Comparison of ENCODE assay signal across 20 mouse cellular contexts in genomic region chr1:170482236-170482905, GRCm38 (mm10).
A peak's percentile ranks its signal among the peaks of the same experiment; 100 is the strongest.
DNase-seq lines count a peak whose midpoint lies in the region; ATAC-seq and TF ChIP-seq lines count a peak whose summit lies in the region.
"Had no signal": no experiment of that assay in that cellular context is flagged by ENCODE, and none has a peak within 500 bp of the region (broad histone marks: within the 10 kb centered on the region; RNA-seq: fewer than 3 reads in every experiment).

No protein-coding gene starts in this region.

- no peaks in the 10 kb centered on the region for H3K9me3 ChIP-seq in heart, embryonic 10.5 days
- H3K9me3 ChIP-seq in kidney, embryonic 14.5 days (ENCODE audit: control insufficient read depth, low read length), result no peaks in the 10 kb centered on the region
- no peaks in the 10 kb centered on the region for H3K9me3 ChIP-seq in midbrain, embryonic 11.5 days (ENCODE audit: control insufficient read depth, low read length)
- no peaks in the 10 kb centered on the region for H3K9me3 ChIP-seq in midbrain, embryonic 10.5 days (replicated peaks)
- no peaks in the 10 kb centered on the region for H3K9me3 ChIP-seq in stomach, postnatal 0 days (ENCODE audit: control insufficient read depth, low read length)
- H3K9me3 ChIP-seq: embryonic facial prominence, embryonic 10.5 days; forebrain, embryonic 13.5 days; hindbrain, embryonic 13.5 days had no signal

- H3K9ac ChIP-seq in kidney, embryonic 14.5 days (ENCODE audit: low read depth, low read length), result no peak overlapping the region
- H3K9ac ChIP-seq in midbrain, embryonic 11.5 days (ENCODE audit: low read length), result no peak overlapping the region
- no peak overlapping the region for H3K9ac ChIP-seq in stomach, postnatal 0 days (ENCODE audit: low read length)
- H3K9ac ChIP-seq: forebrain, embryonic 13.5 days; forebrain, postnatal 0 days; hindbrain, embryonic 13.5 days had no signal

- TF ChIP-seq CTCF in stomach, postnatal 0 days (IDR thresholded peaks at IDR 0.05; ENCODE audit: low read depth), result no peak

- no peak for DNase-seq in heart, embryonic 10.5 days (ENCODE audit: low spot score)
- DNase-seq in heart, postnatal 4 days, result no peak
- DNase-seq in kidney, adult 8-10 months, result peak; percentile 32 to 40
- peak; percentile 19 for DNase-seq in midbrain, embryonic 11.5 days (ENCODE audit: low spot score, missing footprints)
- DNase-seq in midbrain, embryonic 10.5 days (ENCODE audit: low spot score), result no peak
- no peak for DNase-seq in stomach, postnatal 0 days (ENCODE audit: low spot score)
- DNase-seq in B cell, adult 2 months, result no peak
- DNase-seq: adrenal gland, postnatal 14 days; cerebellum, adult 18-20 months; cerebellum, adult 9-11 months; forebrain, postnatal 0 days; gastrocnemius, adult 2 months; gastrocnemius, postnatal 36 days; heart, adult 11 months; heart, postnatal 10 days had no signal

- no peaks in the 10 kb centered on the region for H3K36me3 ChIP-seq in heart, embryonic 10.5 days
- no peaks in the 10 kb centered on the region for H3K36me3 ChIP-seq in kidney, embryonic 14.5 days (ENCODE audit: control insufficient read depth, insufficient read depth, low read length)
- H3K36me3 ChIP-seq in midbrain, embryonic 11.5 days (ENCODE audit: control insufficient read depth, insufficient read depth, low read length), result no peaks in the 10 kb centered on the region
- H3K36me3 ChIP-seq in midbrain, embryonic 10.5 days, result no peaks in the 10 kb centered on the region
- H3K36me3 ChIP-seq in stomach, postnatal 0 days (ENCODE audit: control insufficient read depth, insufficient read depth, low read length), result no peaks in the 10 kb centered on the region
- H3K36me3 ChIP-seq: embryonic facial prominence, embryonic 10.5 days; hindbrain, embryonic 13.5 days had no signal

- 78% methylated on average over 7 of the region's 8 CpGs for WGBS in heart, embryonic 10.5 days
- 71% methylated on average over 7 of the region's 8 CpGs for WGBS in kidney, embryonic 14.5 days
- 86% methylated on average over 7 of the region's 8 CpGs for WGBS in midbrain, embryonic 11.5 days
- 90% methylated on average over 7 of the region's 8 CpGs for WGBS in midbrain, embryonic 10.5 days
- WGBS in stomach, postnatal 0 days, result 63% methylated on average over 7 of the region's 8 CpGs

- no peak overlapping the region for H3K4me3 ChIP-seq in heart, embryonic 10.5 days
- H3K4me3 ChIP-seq in kidney, embryonic 14.5 days (ENCODE audit: low read length), result no peak overlapping the region
- no peak overlapping the region for H3K4me3 ChIP-seq in midbrain, embryonic 11.5 days (ENCODE audit: low read depth, low read length)
- no peak overlapping the region for H3K4me3 ChIP-seq in midbrain, embryonic 10.5 days
- H3K4me3 ChIP-seq in stomach, postnatal 0 days (ENCODE audit: low read depth, low read length), result no peak overlapping the region
- H3K4me3 ChIP-seq: embryonic facial prominence, embryonic 10.5 days; forebrain, embryonic 13.5 days; gastrocnemius, adult 2 months; hindbrain, embryonic 13.5 days had no signal

- peaks cover 83% of the 10 kb centered on the region for H3K4me1 ChIP-seq in heart, embryonic 10.5 days
- peaks cover 32% of the 10 kb centered on the region for H3K4me1 ChIP-seq in kidney, embryonic 14.5 days (ENCODE audit: control insufficient read depth, insufficient read depth, low read length)
- peaks cover 21% of the 10 kb centered on the region for H3K4me1 ChIP-seq in midbrain, embryonic 11.5 days (ENCODE audit: control insufficient read depth, insufficient read depth, low read length)
- peaks cover 58% of the 10 kb centered on the region for H3K4me1 ChIP-seq in midbrain, embryonic 10.5 days
- peaks cover 7% of the 10 kb centered on the region; the same call in 1 of the 2 replicates for H3K4me1 ChIP-seq in stomach, postnatal 0 days (replicated peaks; ENCODE audit: control insufficient read depth, insufficient read depth)

- H3K4me2 ChIP-seq in kidney, embryonic 14.5 days (replicated peaks; ENCODE audit: low read depth, low read length), result no peak overlapping the region
- no peak overlapping the region for H3K4me2 ChIP-seq in midbrain, embryonic 11.5 days
- no peak overlapping the region for H3K4me2 ChIP-seq in stomach, postnatal 0 days (replicated peaks; ENCODE audit: low read depth)
- H3K4me2 ChIP-seq: forebrain, embryonic 13.5 days; hindbrain, embryonic 13.5 days had no signal

- peak overlapping the region; percentile 37 for H3K27ac ChIP-seq in heart, embryonic 10.5 days
- no peak overlapping the region for H3K27ac ChIP-seq in kidney, embryonic 14.5 days (ENCODE audit: low read depth, low read length)
- no peak overlapping the region for H3K27ac ChIP-seq in midbrain, embryonic 11.5 days (ENCODE audit: low read depth, low read length)
- H3K27ac ChIP-seq in midbrain, embryonic 10.5 days (replicated peaks), result no peak overlapping the region
- peak overlapping the region; percentile 35; the same call in 1 of the 2 replicates for H3K27ac ChIP-seq in stomach, postnatal 0 days (replicated peaks)
- H3K27ac ChIP-seq: forebrain, embryonic 13.5 days; gastrocnemius, adult 2 months; hindbrain, embryonic 13.5 days had no signal

- no peaks in the 10 kb centered on the region for H3K27me3 ChIP-seq in heart, embryonic 10.5 days (ENCODE audit: insufficient read depth, poor library complexity, severe bottlenecking)
- no peaks in the 10 kb centered on the region for H3K27me3 ChIP-seq in kidney, embryonic 14.5 days (ENCODE audit: control insufficient read depth, insufficient read depth, low read length)
- no peaks in the 10 kb centered on the region for H3K27me3 ChIP-seq in midbrain, embryonic 11.5 days (ENCODE audit: control insufficient read depth, insufficient read depth, low read length)
- 0 out of 2 replicates have a peak, but pooled peaks cover 5% of the 10 kb centered on the region for H3K27me3 ChIP-seq in midbrain, embryonic 10.5 days (ENCODE audit: low read depth, poor library complexity, severe bottlenecking)
- H3K27me3 ChIP-seq in stomach, postnatal 0 days (ENCODE audit: control insufficient read depth, insufficient read depth, low read length), result no peaks in the 10 kb centered on the region
- H3K27me3 ChIP-seq: forebrain, embryonic 13.5 days; hindbrain, embryonic 13.5 days had no signal

- no peak for ATAC-seq in kidney, embryonic 14.5 days (ENCODE audit: low FRiP score, low TSS enrichment)
- ATAC-seq in midbrain, embryonic 11.5 days (ENCODE audit: low FRiP score), result no peak
- ATAC-seq in stomach, postnatal 0 days (ENCODE audit: low FRiP score, low TSS enrichment), result peak; percentile 47; the same call in 1 of the 2 replicates
- ATAC-seq: activated CD4-positive, CD25-positive, alpha-beta regulatory T cell, adult 4 months; forebrain, embryonic 13.5 days; forebrain, postnatal 0 days had no signal

- TF ChIP-seq EP300 in stomach, postnatal 0 days (optimal IDR thresholded peaks at IDR 0.05), result no peak

Comparison
In these comparisons a context has a peak if more than half of its experiments do, and no peak if none do; other contexts are left out.
1. DNase-seq: peak in kidney, adult 8-10 months (2 of 2) and midbrain, embryonic 11.5 days (single experiment); none in heart, embryonic 10.5 days (single experiment), heart, postnatal 4 days (single experiment), midbrain, embryonic 10.5 days (single experiment), stomach, postnatal 0 days (single experiment) and B cell, adult 2 months (0 of 2).
2. H3K27ac ChIP-seq: peak in heart, embryonic 10.5 days (single experiment) and stomach, postnatal 0 days (single experiment); none in kidney, embryonic 14.5 days (single experiment), midbrain, embryonic 11.5 days (single experiment) and midbrain, embryonic 10.5 days (single experiment).